Mouse (Mus musculus): ENCODE data around the gene Ppp1r36.
"Not testable (repeated sequence)": the region's sequence is repeated elsewhere in the genome, so short reads cannot be mapped to it uniquely, and the experiment has no call there.

Ppp1r36 gene

DNA sequence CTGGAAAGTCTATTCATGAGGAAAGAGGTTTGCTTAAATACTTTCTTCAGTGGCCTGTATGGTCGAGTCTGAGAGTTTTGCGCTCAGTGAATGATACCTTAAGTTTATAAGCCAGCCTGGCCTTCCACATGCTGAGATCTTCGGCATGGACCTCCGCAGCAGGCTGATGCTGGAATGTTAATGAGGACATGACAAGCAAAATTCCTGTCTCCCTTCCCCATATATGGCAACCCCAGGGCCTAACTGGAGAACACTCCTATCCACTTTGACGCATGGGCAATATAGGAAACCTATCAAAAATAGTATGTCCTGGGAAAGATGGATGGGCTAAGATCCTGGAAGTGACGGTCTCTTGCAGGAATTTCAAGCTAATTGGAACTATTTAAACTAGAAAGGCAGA is 30.8 kb downstream of the Ppp1r36 start:
- no peak for DNase-seq (ENCODE audit: low spot score)

DNA sequence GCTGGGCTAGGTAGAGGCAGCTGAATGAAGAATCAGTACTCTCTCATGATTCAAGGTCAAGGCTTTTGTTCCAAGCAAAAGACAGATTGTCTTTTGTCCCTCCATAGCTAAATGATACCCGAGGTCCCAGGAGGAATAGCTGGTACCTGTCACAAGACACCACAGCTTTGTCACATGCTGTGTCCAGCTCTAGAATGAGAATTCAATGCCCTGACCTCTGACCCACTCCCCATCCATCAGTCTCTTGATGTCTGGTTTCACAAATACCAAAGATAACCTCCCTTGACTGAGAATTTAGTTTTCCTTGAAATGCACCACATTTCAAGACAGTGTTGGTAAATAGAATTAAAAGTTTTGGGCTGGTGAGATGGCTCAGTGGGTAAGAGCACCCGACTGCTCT is 34.9 kb downstream of the Ppp1r36 start:
- DNase-seq (ENCODE audit: low spot score), result no peak

DNA sequence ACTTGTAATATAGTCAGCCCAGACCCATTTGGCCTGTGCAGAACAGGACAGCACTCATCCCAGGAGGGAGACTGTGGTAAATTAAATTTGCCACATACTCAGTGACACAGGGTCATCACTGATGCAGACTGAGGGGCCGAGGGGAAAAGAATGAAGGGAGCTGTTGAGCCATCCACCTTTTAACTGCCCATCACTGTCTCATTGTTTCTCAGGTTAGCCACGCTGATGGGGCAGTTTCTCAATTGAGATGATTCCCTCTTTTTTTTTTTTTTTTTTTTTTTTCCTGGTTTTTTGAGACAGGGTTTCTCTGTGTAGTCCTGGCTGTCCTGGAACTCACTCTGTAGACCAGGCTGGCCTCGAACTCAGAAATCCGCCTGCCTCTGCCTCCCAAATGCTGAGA is 41.1 kb downstream of the Ppp1r36 start:
- DNase-seq (ENCODE audit: low spot score), result not testable (repeated sequence)

DNA sequence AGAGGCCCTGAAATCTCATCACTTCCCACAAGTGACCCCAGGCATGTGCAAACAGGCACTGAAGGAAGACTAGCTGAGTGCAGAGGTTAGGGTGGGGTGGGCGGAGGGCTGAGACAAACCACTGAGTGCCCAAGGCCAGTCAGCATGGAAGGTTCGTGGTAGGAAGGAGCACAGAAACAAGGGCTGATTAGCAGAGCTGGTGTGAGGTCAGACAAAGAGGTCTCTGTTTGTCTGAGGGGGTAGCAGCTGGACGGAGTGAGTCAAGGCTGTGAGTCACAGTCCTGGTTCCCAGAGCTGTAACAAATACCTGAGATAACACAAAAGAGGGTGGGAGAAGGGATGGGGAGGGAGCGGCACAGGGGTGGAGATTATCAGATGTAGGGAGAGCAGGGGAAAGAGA is 41.7 kb downstream of the Ppp1r36 start:
- DNase-seq (ENCODE audit: low spot score), result no peak

DNA sequence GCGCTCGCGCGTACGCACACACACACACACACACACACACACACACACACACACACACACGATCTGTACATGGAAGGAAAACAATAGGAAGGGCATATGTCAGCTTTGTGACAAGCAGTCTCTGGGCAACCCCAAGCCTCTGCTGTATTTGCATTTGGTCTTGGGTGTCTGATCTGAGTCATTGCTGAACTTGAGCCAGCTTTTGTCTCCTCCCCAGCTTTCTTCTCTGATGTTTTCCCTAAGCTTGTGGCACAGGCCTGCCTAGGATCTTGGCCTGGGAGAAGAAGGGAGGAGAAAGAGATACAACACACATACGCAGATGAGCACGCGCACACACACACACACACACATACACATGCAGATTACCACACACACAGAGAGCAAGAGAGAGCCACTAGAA is 46.1 kb downstream of the Ppp1r36 start:
- DNase-seq (ENCODE audit: low spot score), result no peak

DNA sequence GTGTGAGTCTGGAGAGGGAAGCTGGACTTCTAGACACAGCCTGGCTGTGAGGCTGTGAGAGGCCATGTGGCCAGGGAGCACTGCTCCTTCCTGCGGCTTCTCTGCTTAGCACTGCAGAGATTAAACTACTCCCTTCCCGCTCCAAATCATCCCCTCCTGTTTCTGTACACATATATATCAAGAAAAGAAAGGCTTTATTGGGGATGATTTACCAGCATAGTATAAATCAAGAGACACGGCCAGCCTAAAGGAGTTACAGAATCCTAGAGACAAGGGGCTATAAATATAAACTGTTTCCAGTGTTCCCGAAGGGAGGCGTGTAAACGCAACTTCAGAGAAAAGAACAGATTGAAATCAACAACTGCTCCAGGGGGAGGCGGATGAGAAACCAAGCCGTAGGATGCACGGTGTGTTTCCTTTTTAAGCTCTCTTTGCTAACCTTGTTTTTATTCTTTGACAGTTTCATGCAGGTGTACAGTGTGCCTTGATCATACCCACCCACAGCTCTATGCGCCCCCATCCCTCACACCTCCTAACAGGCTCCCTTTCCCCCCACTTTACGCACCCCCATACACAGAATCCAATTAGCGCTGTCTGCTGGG is 47.4 kb downstream of the Ppp1r36 start:
- DNase-seq (ENCODE audit: low spot score), result no peak

DNA sequence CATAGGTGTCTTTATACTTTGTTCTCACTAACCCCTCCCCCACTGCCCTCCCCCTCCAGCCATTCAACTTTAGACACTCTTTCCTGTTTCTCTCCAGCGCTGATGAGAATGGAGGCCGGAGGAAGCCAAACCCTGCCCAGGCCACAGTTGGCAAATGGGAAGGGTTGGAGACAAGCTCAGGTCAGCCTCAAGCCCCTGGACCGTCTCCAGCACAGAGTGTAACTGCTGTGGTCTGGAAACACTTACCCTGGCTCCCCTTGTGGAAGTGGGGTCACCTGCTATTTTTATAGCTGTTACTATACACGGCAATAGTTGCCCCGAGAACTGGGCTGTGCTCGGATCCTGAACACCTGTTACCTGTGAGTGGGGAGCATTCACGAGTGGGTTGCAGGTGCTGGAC is 49.3 kb downstream of the Ppp1r36 start:
- no peak for DNase-seq (ENCODE audit: low spot score)

DNA sequence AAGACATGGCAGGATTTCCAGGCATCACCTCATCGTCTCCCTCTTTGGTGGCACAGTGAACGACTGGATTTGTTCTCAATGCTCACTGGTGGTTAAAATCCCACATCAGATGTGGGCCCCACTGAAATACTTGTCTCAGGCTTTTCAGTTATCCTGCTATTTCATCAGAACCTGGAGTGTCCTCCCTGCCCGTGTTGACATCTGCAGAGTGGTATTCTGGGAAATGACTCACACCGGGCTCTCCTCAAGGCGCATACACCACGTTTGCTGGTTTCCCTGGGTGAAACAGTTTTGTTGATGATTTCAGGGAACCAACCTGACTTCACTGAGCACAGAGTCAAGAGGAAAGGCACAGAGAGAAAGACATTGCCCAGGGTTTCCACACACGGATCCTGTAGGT is 49.9 kb downstream of the Ppp1r36 start:
- no peak for DNase-seq (ENCODE audit: low spot score)

DNA sequence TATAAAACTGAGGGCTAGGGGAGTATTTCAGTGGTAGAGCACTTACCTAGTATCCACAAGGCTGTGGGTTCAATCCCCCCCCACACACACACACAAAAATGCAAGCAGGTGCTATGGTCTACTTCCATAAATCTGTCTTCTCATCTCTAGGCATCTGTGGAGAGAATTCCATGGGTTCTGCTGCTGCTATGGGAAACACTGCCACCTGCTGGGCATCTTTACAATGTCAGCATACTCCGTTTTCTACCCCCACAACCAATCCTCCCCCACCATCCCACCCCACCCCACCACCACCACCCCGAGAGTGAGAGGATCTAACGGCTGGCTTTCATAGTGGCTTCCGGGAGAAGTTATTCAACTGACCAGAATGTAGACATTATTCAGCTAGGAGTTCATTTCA is 54.7 kb downstream of the Ppp1r36 start:
- DNase-seq (ENCODE audit: low spot score), result no peak

DNA sequence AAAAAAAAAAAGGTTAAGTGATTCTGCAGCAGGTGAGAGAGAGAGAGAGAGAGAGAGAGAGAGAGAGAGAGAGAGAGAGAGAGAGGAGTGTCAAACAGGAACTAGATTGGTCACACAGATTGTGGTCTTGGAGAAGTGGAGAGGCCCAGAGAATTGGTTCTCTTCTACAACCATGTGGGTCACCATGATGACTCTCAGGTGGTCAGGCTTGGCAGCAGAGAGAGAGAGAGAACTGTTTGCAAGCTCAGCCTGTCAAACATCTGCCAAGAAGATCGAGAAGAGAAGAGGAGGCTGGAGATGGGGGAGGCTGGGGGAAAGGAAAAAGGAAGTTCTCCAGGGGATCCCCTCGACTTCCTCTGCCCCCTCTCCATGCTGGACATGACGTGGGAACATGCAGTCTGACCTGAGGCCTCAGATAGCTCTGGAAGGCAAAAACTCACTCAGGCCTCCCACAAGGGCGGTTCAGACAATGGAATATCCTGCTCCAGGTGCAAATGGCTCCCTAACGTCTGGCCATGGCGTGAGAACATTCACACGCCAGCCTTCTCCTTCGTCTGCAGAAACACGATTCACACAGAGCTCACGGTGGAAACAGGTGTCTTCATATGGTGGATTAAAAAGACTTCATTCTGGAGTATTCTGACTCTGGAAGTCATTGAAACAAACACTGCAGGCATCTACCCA is 56.4 kb downstream of the Ppp1r36 start:
- DNase-seq (ENCODE audit: low spot score), result no peak

DNA sequence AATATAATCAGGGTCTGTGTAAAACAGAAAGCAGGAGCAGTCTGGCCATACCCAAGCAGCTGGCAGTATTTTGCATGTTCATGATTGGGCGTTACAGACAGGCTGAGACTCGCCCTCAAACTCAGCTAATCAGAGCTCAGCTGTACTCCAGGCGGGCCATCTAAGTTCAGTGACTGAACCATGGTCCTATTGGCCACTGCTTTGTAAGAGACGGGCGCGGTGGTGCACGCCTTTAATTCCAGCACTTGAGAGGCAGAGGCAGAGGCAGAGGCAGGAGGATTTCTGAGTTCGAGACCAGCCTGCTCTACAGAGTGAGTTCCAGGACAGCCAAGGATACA is 56.9 kb downstream of the Ppp1r36 start:
- no peak for DNase-seq (ENCODE audit: low spot score)

DNA sequence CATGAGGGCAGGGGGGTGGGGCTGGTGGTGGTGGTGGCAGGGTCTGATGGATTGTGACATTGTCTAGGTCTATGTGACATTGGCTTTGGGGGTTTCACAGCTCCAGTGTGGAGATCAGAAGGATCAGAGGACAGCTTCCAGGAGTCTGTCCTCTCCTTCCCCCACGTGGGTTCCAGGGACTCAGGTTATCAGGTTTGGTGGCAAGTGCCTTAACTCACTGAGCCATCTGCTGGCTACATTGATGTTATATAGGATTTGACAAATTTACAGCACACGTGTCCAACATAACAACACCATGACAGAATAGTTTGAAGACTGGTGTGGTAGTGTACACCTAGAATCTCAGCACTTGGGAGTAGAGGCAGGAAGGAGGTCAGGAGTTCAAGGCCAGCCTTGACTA is 57.5 kb downstream of the Ppp1r36 start:
- DNase-seq (ENCODE audit: low spot score), result no peak

DNA sequence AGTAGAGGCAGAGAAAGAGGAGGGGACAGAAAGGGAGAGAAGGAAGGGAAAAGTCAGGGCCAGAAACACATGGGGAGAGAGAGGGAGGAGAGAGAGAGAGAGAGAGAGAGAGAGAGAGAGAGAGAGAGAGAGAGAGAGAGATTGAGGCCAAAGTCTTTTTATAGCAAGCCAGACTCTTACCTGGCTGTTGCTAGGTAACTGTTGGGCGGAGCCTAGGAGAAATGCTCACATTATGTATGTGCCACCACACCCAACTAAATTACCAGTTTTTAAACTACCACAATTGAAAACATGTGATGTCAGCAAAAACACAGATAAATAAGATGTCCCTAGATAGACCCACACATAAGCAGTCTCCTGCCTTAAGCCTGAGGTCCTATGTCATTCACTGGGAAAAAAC is 58.8 kb downstream of the Ppp1r36 start:
- no peak for DNase-seq (ENCODE audit: low spot score)

DNA sequence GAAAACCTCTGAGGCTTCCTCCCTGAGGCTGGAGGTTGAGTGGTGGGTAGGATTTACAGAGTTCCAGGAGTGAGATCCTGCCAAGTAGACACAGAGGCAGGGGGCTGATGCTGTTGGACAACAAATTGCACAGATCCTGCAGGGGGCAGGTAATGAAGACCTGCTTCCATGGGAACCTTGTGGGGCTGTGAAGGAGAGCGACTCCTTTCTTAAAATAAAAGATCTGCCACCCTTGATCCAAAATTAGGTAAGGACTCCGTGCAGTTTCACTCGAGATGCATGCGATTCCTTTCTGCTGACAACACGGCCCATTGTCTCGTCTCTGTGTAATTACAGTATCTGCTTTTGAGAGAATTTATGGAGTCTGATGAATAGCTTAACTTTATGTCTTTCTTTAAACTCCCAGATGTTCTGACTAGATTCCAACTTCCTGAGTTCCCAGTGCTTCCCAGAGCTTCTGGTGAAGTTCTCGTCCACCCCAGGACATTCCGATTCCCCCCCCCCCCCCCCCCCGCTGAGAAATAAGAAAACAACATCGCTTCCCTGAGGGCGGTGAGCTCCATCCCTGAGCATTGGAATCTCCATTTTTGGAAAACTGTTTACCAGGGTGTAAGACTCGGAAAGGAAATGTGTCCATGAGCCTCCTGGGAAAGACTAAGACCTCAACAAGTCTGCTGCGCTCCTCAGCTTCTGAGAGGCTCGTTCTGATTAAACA is 61.1 kb downstream of the Ppp1r36 start:
- no peak for DNase-seq (ENCODE audit: low spot score)

DNA sequence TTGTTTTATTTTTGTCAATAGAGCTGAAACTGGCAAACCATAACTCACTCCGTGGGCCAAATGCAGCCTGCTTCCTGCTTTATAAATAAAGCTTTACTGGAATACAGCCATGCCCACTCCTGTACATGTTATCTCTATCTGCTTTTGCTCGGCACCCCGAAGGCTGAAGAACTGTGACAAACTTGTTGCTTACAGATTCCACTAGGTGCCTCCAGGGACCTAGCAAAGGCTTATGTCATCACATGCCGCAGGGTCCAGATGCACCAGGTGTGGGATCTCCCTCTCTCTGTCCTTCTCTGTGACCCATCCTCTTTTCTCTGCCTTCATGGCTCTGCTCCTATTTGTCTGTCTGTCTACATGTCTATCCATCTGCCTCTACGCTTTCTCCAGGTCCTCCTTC is 61.8 kb downstream of the Ppp1r36 start:
- no peak for DNase-seq (ENCODE audit: low spot score)

DNA sequence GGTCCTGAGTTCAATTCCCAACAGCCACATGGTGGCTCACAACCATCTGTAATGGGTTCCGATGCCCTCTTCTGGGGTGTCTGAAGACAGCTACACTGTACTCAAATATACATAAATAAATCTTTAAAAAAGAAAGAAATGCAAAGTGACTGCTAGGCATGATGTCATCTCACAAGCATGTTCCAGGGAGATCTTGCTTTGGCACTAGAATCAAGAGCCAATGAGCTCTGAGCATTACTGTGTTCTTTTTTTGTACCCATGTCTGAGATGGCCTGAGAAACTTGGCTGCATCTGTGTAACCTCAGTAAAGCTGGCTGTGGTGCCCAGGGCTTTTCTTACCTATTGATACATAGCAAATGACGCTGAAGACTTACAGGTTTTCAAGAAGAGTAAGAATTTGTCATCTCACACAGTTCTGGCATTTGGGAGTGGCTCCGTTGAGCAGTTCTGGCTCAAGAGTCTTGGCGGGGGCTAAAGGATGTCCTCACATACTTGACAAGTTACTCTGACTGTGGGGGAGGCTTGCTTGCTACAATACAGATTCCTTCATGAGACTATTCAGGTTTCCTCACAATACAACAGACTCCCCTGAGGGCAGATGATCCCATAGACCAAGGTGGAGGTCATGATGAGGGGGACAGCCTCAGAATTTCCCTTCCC is 62.6 kb downstream of the Ppp1r36 start:
- no peak for DNase-seq (ENCODE audit: low spot score)

DNA sequence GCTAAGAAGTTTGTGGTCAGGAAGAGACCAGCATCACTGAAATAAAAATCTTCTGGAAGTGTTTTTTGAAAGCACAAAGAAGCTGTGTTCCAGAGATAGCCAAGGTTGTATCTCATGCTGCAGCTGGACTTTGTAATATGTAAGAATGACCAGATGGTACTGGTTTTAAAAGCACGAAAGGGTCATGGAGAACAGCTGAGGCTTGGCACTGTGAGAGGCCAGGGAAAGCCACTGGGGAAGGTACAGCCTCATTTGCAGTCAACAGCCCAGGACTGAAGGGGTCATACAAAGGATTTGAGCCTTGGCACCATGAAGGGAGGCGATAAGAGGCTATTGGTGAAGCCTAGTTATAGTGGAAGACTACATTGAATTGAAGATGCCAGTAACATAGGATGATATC is 65.1 kb downstream of the Ppp1r36 start:
- DNase-seq (ENCODE audit: low spot score), result no peak

DNA sequence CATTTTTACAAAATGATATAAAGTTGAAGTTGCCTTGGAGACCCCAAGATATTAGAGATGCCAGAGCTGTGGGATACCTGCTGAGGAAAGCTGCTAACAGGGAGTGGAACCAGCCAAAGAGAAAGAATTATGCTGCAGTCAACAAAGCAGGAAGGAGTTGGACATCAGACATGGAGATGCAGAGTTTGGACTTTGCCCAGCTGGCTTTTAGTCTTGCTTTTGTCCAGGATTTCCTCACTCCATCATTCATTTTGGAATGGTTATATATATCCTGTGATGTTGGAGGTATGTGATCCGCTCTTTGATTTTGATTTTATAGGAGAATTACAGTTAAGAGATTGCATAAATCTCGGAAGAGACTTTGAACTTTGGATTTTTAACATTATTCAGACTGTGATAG is 65.6 kb downstream of the Ppp1r36 start:
- no peak for DNase-seq (ENCODE audit: low spot score)

DNA sequence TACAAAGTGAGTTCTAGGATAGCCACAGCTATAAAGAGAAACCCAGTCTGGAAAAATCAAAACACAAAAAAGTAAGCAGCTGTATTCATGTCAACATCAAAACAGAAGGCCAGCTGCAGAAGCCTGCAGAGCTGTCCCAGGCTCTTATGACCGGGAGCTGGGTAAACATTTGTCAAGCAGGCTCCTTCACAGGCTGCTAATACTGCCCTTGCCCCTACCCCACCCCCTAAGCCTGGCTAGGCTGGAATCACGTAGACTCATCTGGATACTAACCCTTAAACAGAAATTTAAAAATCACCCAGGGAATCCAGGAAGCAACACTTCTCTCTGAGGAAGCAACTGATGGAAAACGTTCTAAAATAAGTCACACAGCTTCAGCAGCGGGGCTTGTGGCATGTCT is 67.5 kb downstream of the Ppp1r36 start:
- no peak for DNase-seq (ENCODE audit: low spot score)

DNA sequence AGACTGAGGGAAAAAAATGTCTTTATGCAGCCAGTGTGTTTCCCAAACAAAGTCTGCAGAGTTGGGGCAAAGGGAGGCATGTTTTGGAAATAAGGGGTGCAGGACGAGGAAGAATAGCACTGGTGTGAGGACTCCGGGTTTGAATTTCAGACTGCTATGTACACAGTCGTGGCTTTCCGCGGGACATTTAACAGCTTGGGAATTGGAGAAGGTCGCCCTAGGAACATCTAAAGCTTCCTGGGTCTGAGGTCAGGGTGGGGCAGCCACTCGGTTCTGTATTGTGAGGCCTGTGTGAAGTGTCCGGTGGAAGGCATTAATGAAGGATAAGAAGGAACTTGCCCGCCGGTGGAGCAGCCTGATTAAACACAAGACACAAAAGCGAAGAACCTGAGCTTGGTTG is 68.0 kb downstream of the Ppp1r36 start:
- DNase-seq (ENCODE audit: low spot score), result no peak

DNA sequence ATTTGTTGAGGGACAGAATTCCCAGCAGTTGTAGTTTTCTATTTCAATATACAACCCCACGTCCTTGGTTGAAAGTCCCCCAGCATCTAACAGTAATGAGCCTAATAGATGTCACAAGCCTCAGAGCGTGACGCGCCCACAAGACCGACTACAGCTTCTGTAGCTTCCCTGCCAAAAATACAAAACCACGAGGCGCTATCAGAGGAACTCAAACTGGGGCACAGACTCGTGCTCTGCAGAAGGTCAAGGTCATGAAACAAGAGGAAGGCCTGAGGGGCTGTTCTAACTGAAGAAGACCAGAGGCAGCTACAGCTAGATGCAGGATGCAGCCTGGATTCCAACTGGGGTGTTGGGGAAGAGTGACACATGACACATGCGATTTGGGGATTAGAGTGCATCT is 69.6 kb downstream of the Ppp1r36 start:
- no peak for DNase-seq (ENCODE audit: low spot score)
